Mouse (Mus musculus): Measurements from ENCODE around the gene AI661453.
"Not testable (repeated sequence)": the region's sequence is repeated elsewhere in the genome, so short reads cannot be mapped to it uniquely, and the experiment has no call there.

Gene AI661453

GRCm38 (mm10) chr17:47468063-47468462, 31.6 kb downstream of the AI661453 start:
- no peak for DNase-seq

GRCm38 (mm10) chr17:47468466-47468865, 32.1 kb downstream of the AI661453 start:
- DNase-seq, result peak in 1 of 2 experiments; percentile 40

- DNase-seq, result no peak
Measured at GRCm38 (mm10) chr17:47469642-47470041, 33.2 kb downstream of the AI661453 start.

GRCm38 (mm10) chr17:47470121-47470520, 33.7 kb downstream of the AI661453 start:
- DNase-seq, result no peak

- no peak for DNase-seq
Measured at GRCm38 (mm10) chr17:47470686-47471085, 34.3 kb downstream of the AI661453 start.

- no peak for DNase-seq
Measured at GRCm38 (mm10) chr17:47472435-47473350, 36.3 kb downstream of the AI661453 start.

GRCm38 (mm10) chr17:47473434-47473974, 37.1 kb downstream of the AI661453 start:
- peak; percentile 46 to 80 for DNase-seq

GRCm38 (mm10) chr17:47474250-47474649, 37.8 kb downstream of the AI661453 start:
- DNase-seq, result no peak

- peak; percentile 75 to 77 for DNase-seq
Measured at GRCm38 (mm10) chr17:47475181-47475580, 38.8 kb downstream of the AI661453 start.

- peak in 1 of 2 experiments; percentile 51 for DNase-seq
Measured at GRCm38 (mm10) chr17:47475714-47476113, 39.3 kb downstream of the AI661453 start.

GRCm38 (mm10) chr17:47479887-47480286, 43.5 kb downstream of the AI661453 start:
- DNase-seq, result no peak

- DNase-seq, result peak; percentile 73 to 92
Measured at GRCm38 (mm10) chr17:47482401-47482800, 46.0 kb downstream of the AI661453 start.

- peak; percentile 51 to 75 for DNase-seq
Measured at GRCm38 (mm10) chr17:47484241-47484921, 48.0 kb downstream of the AI661453 start.

- DNase-seq, result no peak
Measured at GRCm38 (mm10) chr17:47484993-47485392, 48.6 kb downstream of the AI661453 start.

GRCm38 (mm10) chr17:47485791-47486190, 49.4 kb downstream of the AI661453 start:
- DNase-seq, result no peak

- DNase-seq, result no peak
Measured at GRCm38 (mm10) chr17:47490791-47491190, 54.4 kb downstream of the AI661453 start.

- no peak for DNase-seq
Measured at GRCm38 (mm10) chr17:47492731-47493130, 56.3 kb downstream of the AI661453 start.

- peak; percentile 69 to 77 for DNase-seq
Measured at GRCm38 (mm10) chr17:47493653-47494052, 57.2 kb downstream of the AI661453 start.

- DNase-seq, result no peak
Measured at GRCm38 (mm10) chr17:47494132-47494531, 57.7 kb downstream of the AI661453 start.

GRCm38 (mm10) chr17:47501531-47501930, 65.1 kb downstream of the AI661453 start:
- DNase-seq, result no peak

- DNase-seq, result peak; percentile 95 to 96
Measured at GRCm38 (mm10) chr17:47501946-47502706, 65.7 kb downstream of the AI661453 start, which contains the start of gene Taf8. Taf8 (minus strand) TSS chr17:47502292.

- not testable (repeated sequence) for DNase-seq
Measured at GRCm38 (mm10) chr17:47502707-47503045, 66.3 kb downstream of the AI661453 start.

GRCm38 (mm10) chr17:47503689-47504088, 67.3 kb downstream of the AI661453 start:
- DNase-seq, result no peak

Data from kidney, postnatal 36 days (tissue).